Mouse (Mus musculus) spleen, postnatal 4 days (tissue): ENCODE measurements at regions not wholly inside any gene's neighbourhood (a gene's known extent, or its start where the extent isn't known, plus 50 kb on each side); places are given as distances from the start of the nearest gene placed in this dataset.

Source experiments
- DNase-seq, 2 experiments: peaks; one replicate each; pipeline ENCODE4 v3.0.0; 2022; ENCODE audit warnings: low spot score in 2 of 2

- DNase-seq: no peak
Measured at GRCm38 (mm10) chr16:24216828-24217227, 176.5 kb upstream of the Lpp start.

- no peak for DNase-seq
Measured at GRCm38 (mm10) chr16:24215353-24215752, 178.0 kb upstream of the Lpp start.

GRCm38 (mm10) chr16:24213577-24213976, 179.7 kb upstream of the Lpp start:
- DNase-seq: no peak

GRCm38 (mm10) chr16:24212702-24213101, 180.6 kb upstream of the Lpp start:
- DNase-seq: no peak

GRCm38 (mm10) chr16:24211588-24211987, 181.7 kb upstream of the Lpp start:
- no peak for DNase-seq

GRCm38 (mm10) chr16:24208876-24209275, 184.4 kb upstream of the Lpp start:
- no peak for DNase-seq

- DNase-seq: no peak
Measured at GRCm38 (mm10) chr16:24208118-24208517, 185.2 kb upstream of the Lpp start.

- no peak for DNase-seq
Measured at GRCm38 (mm10) chr16:24207056-24207455, 186.3 kb upstream of the Lpp start.

- DNase-seq: no peak
Measured at GRCm38 (mm10) chr16:24206461-24206861, 186.8 kb upstream of the Lpp start.

- no peak for DNase-seq
Measured at GRCm38 (mm10) chr16:24205594-24205993, 187.7 kb upstream of the Lpp start.

- no peak for DNase-seq
Measured at GRCm38 (mm10) chr16:24204064-24204730, 189.1 kb upstream of the Lpp start.

GRCm38 (mm10) chr16:24202653-24203052, 190.7 kb upstream of the Lpp start:
- no peak for DNase-seq

GRCm38 (mm10) chr16:24201455-24201854, 191.9 kb upstream of the Lpp start:
- DNase-seq: no peak

- DNase-seq: no peak
Measured at GRCm38 (mm10) chr16:24200200-24200599, 193.1 kb upstream of the Lpp start.

- peak in 1 of 2 experiments; percentile 27 for DNase-seq
Measured at GRCm38 (mm10) chr16:24199408-24200167, 193.7 kb upstream of the Lpp start.

- no peak for DNase-seq
Measured at GRCm38 (mm10) chr16:24198291-24198690, 195.0 kb upstream of the Lpp start.

GRCm38 (mm10) chr16:24197618-24198017, 195.7 kb upstream of the Lpp start:
- no peak for DNase-seq

- no peak for DNase-seq
Measured at GRCm38 (mm10) chr16:24193945-24194344, 199.4 kb upstream of the Lpp start.

GRCm38 (mm10) chr16:24193251-24193873, 199.9 kb upstream of the Lpp start:
- no peak for DNase-seq

- DNase-seq: no peak
Measured at GRCm38 (mm10) chr16:24192013-24192412, 201.3 kb upstream of the Lpp start.

- no peak for DNase-seq
Measured at GRCm38 (mm10) chr16:24187131-24187530, 198.5 kb upstream of the Bcl6 start.

- no peak for DNase-seq
Measured at GRCm38 (mm10) chr16:24185989-24186388, 197.3 kb upstream of the Bcl6 start.

GRCm38 (mm10) chr16:24184846-24185245, 196.2 kb upstream of the Bcl6 start:
- DNase-seq: no peak
